Mouse (Mus musculus) cortical plate, adult 2 months (tissue): ENCODE results near the gene Tmem41b.

Experiments
- CTCF ChIP-seq: fragments of 200-500 bp; IDR thresholded peaks from 2 replicates; pipeline ENCODE4 v1.5.1; 2011; ENCODE audit warnings: mild to moderate bottlenecking, control low read depth, low read length; ENCODE audit not compliant: insufficient read depth; ENCODE audit errors: extremely low read depth
- POLR2A ChIP-seq: fragments of 200-500 bp; IDR thresholded peaks from 2 replicates; pipeline ENCODE4 v1.6.1; 2011; ENCODE audit warnings: mild to moderate bottlenecking, low read length, control low read depth; ENCODE audit not compliant: insufficient read depth; ENCODE audit errors: extremely low read depth

- TF ChIP-seq POLR2A = no peak
- no peak for TF ChIP-seq CTCF
Observed at GRCm38 (mm10) chr7:109962596-109962995, 24.1 kb downstream of the Tmem41b start.
